Mouse (Mus musculus): ENCODE data around the gene Mthfd2l. TPM values are rescaled to one million over a fixed set of nuclear protein-coding genes. Genes with fewer than 3 reads are reported as not detected.

Gene Mthfd2l
- polyA plus RNA-seq (2016; fragmentation: Nextera tagmentation; extraction: Ambion mirVana): 28.1 and 34.1 TPM in 2 replicates

- Histone ChIP-seq H3K9me3 (no peaks in the 10 kb centered on the region), H3K27me3 (ENCODE audit: insufficient read depth, poor library complexity, severe bottlenecking) (no peaks in the 10 kb centered on the region), H3K36me3 (peaks cover 16% of the 10 kb centered on the region; the same call in 1 of the 2 replicates), H3K4me3 (peak within 1 kb of the TSS; percentile 91), H3K27ac (peak within 1 kb of the TSS; percentile 99), H3K4me1 (peaks cover 5% of the 10 kb centered on the region)
- peak; percentile 89 for DNase-seq (ENCODE audit: low spot score)
- WGBS: under 1% methylated on average over 79 of the region's 79 CpGs
Observed at GRCm38 (mm10) chr5:90930971-90931851, at the start of gene Mthfd2l. Mthfd2l (plus strand) TSS chr5:90931117.

GRCm38 (mm10) chr5:90881682-90882081, 49.2 kb upstream of the Mthfd2l start:
- Histone ChIP-seq H3K4me1 (no peaks in the 10 kb centered on the region), H3K9me3 (no peaks in the 10 kb centered on the region), H3K36me3 (no peaks in the 10 kb centered on the region), H3K27ac (no peak overlapping the region), H3K27me3 (ENCODE audit: insufficient read depth, poor library complexity, severe bottlenecking) (no peaks in the 10 kb centered on the region), H3K4me3 (no peak overlapping the region)
- 86% methylated on average over 5 of the region's 5 CpGs for WGBS
- no peak for DNase-seq (ENCODE audit: low spot score)

- Histone ChIP-seq H3K9me3 (no peaks in the 10 kb centered on the region), H3K27ac (no peak overlapping the region), H3K4me3 (no peak overlapping the region), H3K4me1 (no peaks in the 10 kb centered on the region), H3K36me3 (no peaks in the 10 kb centered on the region), H3K27me3 (ENCODE audit: insufficient read depth, poor library complexity, severe bottlenecking) (no peaks in the 10 kb centered on the region)
- DNase-seq (ENCODE audit: low spot score): no peak
- 83% methylated on average over 5 of the region's 5 CpGs for WGBS
Observed at GRCm38 (mm10) chr5:90882146-90882545, 48.8 kb upstream of the Mthfd2l start.

- DNase-seq (ENCODE audit: low spot score): no peak
- Histone ChIP-seq H3K4me1 (no peaks in the 10 kb centered on the region), H3K27ac (no peak overlapping the region), H3K27me3 (ENCODE audit: insufficient read depth, poor library complexity, severe bottlenecking) (no peaks in the 10 kb centered on the region), H3K9me3 (no peaks in the 10 kb centered on the region), H3K36me3 (no peaks in the 10 kb centered on the region), H3K4me3 (no peak overlapping the region)
- 44% methylated on average over 2 of the region's 2 CpGs for WGBS
Observed at GRCm38 (mm10) chr5:90884628-90885242, 46.2 kb upstream of the Mthfd2l start.

GRCm38 (mm10) chr5:90888661-90889060, 42.3 kb upstream of the Mthfd2l start:
- no peaks in the 10 kb centered on the region for H3K36me3 ChIP-seq
- H3K27me3 ChIP-seq (ENCODE audit: insufficient read depth, poor library complexity, severe bottlenecking): no peaks in the 10 kb centered on the region
- no peaks in the 10 kb centered on the region for H3K9me3 ChIP-seq
- H3K4me3 ChIP-seq: no peak overlapping the region
- 82% methylated on average over 5 of the region's 5 CpGs for WGBS
- no peak for DNase-seq (ENCODE audit: low spot score)
- 0 out of 2 replicates have a peak, but pooled peaks cover 4% of the 10 kb centered on the region for H3K4me1 ChIP-seq
- H3K27ac ChIP-seq: no peak overlapping the region

- Histone ChIP-seq H3K9me3 (no peaks in the 10 kb centered on the region), H3K4me3 (peak within 1 kb of the TSS; percentile 68), H3K27me3 (ENCODE audit: insufficient read depth, poor library complexity, severe bottlenecking) (no peaks in the 10 kb centered on the region), H3K36me3 (no peaks in the 10 kb centered on the region), H3K27ac (peak within 1 kb of the TSS; percentile 84), H3K4me1 (0 out of 2 replicates have a peak, but pooled peaks cover 4% of the 10 kb centered on the region)
- peak; percentile 76 for DNase-seq (ENCODE audit: low spot score)
- 11% methylated on average over 30 of the region's 30 CpGs for WGBS
Observed at GRCm38 (mm10) chr5:90890519-90891463, 40.1 kb upstream of the Mthfd2l start, which contains the start of gene Cxcl1. Cxcl1 (plus strand) TSS chr5:90891241.

GRCm38 (mm10) chr5:90891464-90891813, 39.5 kb upstream of the Mthfd2l start:
- Histone ChIP-seq H3K4me1 (0 out of 2 replicates have a peak, but pooled peaks cover 4% of the 10 kb centered on the region), H3K27ac (peak overlapping the region; percentile 84), H3K9me3 (no peaks in the 10 kb centered on the region), H3K27me3 (ENCODE audit: insufficient read depth, poor library complexity, severe bottlenecking) (no peaks in the 10 kb centered on the region), H3K4me3 (peak overlapping the region; percentile 68), H3K36me3 (no peaks in the 10 kb centered on the region)
- DNase-seq (ENCODE audit: low spot score): no peak
- WGBS: 28% methylated on average over 10 of the region's 10 CpGs

GRCm38 (mm10) chr5:90894231-90894630, 36.7 kb upstream of the Mthfd2l start:
- no peaks in the 10 kb centered on the region for H3K27me3 ChIP-seq (ENCODE audit: insufficient read depth, poor library complexity, severe bottlenecking)
- 0 out of 2 replicates have a peak, but pooled peaks cover 4% of the 10 kb centered on the region for H3K4me1 ChIP-seq
- no peaks in the 10 kb centered on the region for H3K9me3 ChIP-seq
- H3K27ac ChIP-seq: no peak overlapping the region
- no peaks in the 10 kb centered on the region for H3K36me3 ChIP-seq
- 66% methylated on average over 8 of the region's 8 CpGs for whole genome bisulfite sequencing
- no peak overlapping the region for H3K4me3 ChIP-seq
- DNase-seq (ENCODE audit: low spot score): no peak

GRCm38 (mm10) chr5:90897429-90897828, 33.5 kb upstream of the Mthfd2l start:
- DNase-seq (ENCODE audit: low spot score): no peak
- Histone ChIP-seq H3K4me1 (no peaks in the 10 kb centered on the region), H3K27me3 (ENCODE audit: insufficient read depth, poor library complexity, severe bottlenecking) (no peaks in the 10 kb centered on the region), H3K27ac (no peak overlapping the region), H3K4me3 (no peak overlapping the region), H3K36me3 (no peaks in the 10 kb centered on the region), H3K9me3 (no peaks in the 10 kb centered on the region)
- 72% methylated on average over 3 of the region's 3 CpGs for WGBS

GRCm38 (mm10) chr5:90899308-90899707, 31.6 kb upstream of the Mthfd2l start:
- no peak overlapping the region for H3K4me3 ChIP-seq
- H3K36me3 ChIP-seq: no peaks in the 10 kb centered on the region
- 69% methylated on average over 5 of the region's 5 CpGs for WGBS
- no peaks in the 10 kb centered on the region for H3K9me3 ChIP-seq
- peaks cover 10% of the 10 kb centered on the region; the same call in 1 of the 2 replicates for H3K4me1 ChIP-seq
- peaks cover 9% of the 10 kb centered on the region; the same call in 1 of the 2 replicates for H3K27me3 ChIP-seq (ENCODE audit: insufficient read depth, poor library complexity, severe bottlenecking)
- H3K27ac ChIP-seq: no peak overlapping the region
- no peak for DNase-seq (ENCODE audit: low spot score)

GRCm38 (mm10) chr5:90900147-90900546, 30.8 kb upstream of the Mthfd2l start:
- DNase-seq (ENCODE audit: low spot score): no peak
- 67% methylated on average over 7 of the region's 7 CpGs for WGBS
- H3K9me3 ChIP-seq: no peaks in the 10 kb centered on the region
- H3K4me1 ChIP-seq: peaks cover 10% of the 10 kb centered on the region; the same call in 1 of the 2 replicates
- H3K27ac ChIP-seq: no peak overlapping the region
- H3K4me3 ChIP-seq: no peak overlapping the region
- H3K27me3 ChIP-seq (ENCODE audit: insufficient read depth, poor library complexity, severe bottlenecking): peaks cover 18% of the 10 kb centered on the region
- no peaks in the 10 kb centered on the region for H3K36me3 ChIP-seq

GRCm38 (mm10) chr5:90900688-90901087, 30.2 kb upstream of the Mthfd2l start:
- Histone ChIP-seq H3K4me3 (no peak overlapping the region), H3K36me3 (no peaks in the 10 kb centered on the region), H3K4me1 (peaks cover 10% of the 10 kb centered on the region; the same call in 1 of the 2 replicates), H3K27me3 (ENCODE audit: insufficient read depth, poor library complexity, severe bottlenecking) (peaks cover 18% of the 10 kb centered on the region), H3K9me3 (no peaks in the 10 kb centered on the region), H3K27ac (no peak overlapping the region)
- WGBS: 74% methylated on average over 7 of the region's 7 CpGs
- DNase-seq (ENCODE audit: low spot score): no peak
